Mouse (Mus musculus): ENCODE measurements around the gene Itgb3. TPM values are rescaled to one million over a fixed set of nuclear protein-coding genes. Genes with fewer than 3 reads are reported as not detected.

Itgb3 gene
- polyA plus RNA-seq, 1 experiment from 2014 or later = 4.7 TPM

- Histone ChIP-seq H3K4me3 (no peak overlapping the region), H3K27me3 (ENCODE audit: low read depth, poor library complexity, severe bottlenecking) (peaks cover 31% of the 10 kb centered on the region), H3K36me3 (no peaks in the 10 kb centered on the region), H3K9me3 (replicated peaks) (no peaks in the 10 kb centered on the region), H3K4me1 (peaks cover 10% of the 10 kb centered on the region), H3K27ac (replicated peaks) (no peak overlapping the region)
- 83% methylated on average over 10 of the region's 10 CpGs for WGBS
- DNase-seq (ENCODE audit: low spot score) = no peak
These were observed 5.8 kb downstream of the Itgb3 start for GRCm38 (mm10) chr11:104613551-104613950.

GRCm38 (mm10) chr11:104614130-104614529 lies 6.3 kb downstream of the Itgb3 start:
- 86% methylated on average over 2 of the region's 2 CpGs for WGBS
- no peaks in the 10 kb centered on the region for H3K36me3 ChIP-seq
- H3K4me3 ChIP-seq = no peak overlapping the region
- H3K27me3 ChIP-seq (ENCODE audit: low read depth, poor library complexity, severe bottlenecking) = peaks cover 25% of the 10 kb centered on the region
- H3K27ac ChIP-seq (replicated peaks) = no peak overlapping the region
- no peaks in the 10 kb centered on the region for H3K9me3 ChIP-seq (replicated peaks)
- peaks cover 15% of the 10 kb centered on the region for H3K4me1 ChIP-seq
- DNase-seq (ENCODE audit: low spot score) = no peak

GRCm38 (mm10) chr11:104616182-104616581 lies 8.4 kb downstream of the Itgb3 start:
- no peak for DNase-seq (ENCODE audit: low spot score)
- H3K27me3 ChIP-seq (ENCODE audit: low read depth, poor library complexity, severe bottlenecking) = peaks cover 6% of the 10 kb centered on the region; the same call in 1 of the 2 replicates
- H3K9me3 ChIP-seq (replicated peaks) = no peaks in the 10 kb centered on the region
- no peak overlapping the region for H3K27ac ChIP-seq (replicated peaks)
- 84% methylated on average over 5 of the region's 5 CpGs for WGBS
- no peaks in the 10 kb centered on the region for H3K36me3 ChIP-seq
- peaks cover 33% of the 10 kb centered on the region for H3K4me1 ChIP-seq
- no peak overlapping the region for H3K4me3 ChIP-seq

GRCm38 (mm10) chr11:104618638-104619076 lies 10.9 kb downstream of the Itgb3 start:
- 70% methylated on average over 6 of the region's 6 CpGs for WGBS
- no peaks in the 10 kb centered on the region for H3K9me3 ChIP-seq (replicated peaks)
- peak overlapping the region; percentile 70; the same call in 1 of the 2 replicates for H3K27ac ChIP-seq (replicated peaks)
- no peak for DNase-seq (ENCODE audit: low spot score)
- H3K4me1 ChIP-seq = peaks cover 43% of the 10 kb centered on the region
- H3K27me3 ChIP-seq (ENCODE audit: low read depth, poor library complexity, severe bottlenecking) = no peaks in the 10 kb centered on the region
- no peak overlapping the region for H3K4me3 ChIP-seq
- no peaks in the 10 kb centered on the region for H3K36me3 ChIP-seq

DNA sequence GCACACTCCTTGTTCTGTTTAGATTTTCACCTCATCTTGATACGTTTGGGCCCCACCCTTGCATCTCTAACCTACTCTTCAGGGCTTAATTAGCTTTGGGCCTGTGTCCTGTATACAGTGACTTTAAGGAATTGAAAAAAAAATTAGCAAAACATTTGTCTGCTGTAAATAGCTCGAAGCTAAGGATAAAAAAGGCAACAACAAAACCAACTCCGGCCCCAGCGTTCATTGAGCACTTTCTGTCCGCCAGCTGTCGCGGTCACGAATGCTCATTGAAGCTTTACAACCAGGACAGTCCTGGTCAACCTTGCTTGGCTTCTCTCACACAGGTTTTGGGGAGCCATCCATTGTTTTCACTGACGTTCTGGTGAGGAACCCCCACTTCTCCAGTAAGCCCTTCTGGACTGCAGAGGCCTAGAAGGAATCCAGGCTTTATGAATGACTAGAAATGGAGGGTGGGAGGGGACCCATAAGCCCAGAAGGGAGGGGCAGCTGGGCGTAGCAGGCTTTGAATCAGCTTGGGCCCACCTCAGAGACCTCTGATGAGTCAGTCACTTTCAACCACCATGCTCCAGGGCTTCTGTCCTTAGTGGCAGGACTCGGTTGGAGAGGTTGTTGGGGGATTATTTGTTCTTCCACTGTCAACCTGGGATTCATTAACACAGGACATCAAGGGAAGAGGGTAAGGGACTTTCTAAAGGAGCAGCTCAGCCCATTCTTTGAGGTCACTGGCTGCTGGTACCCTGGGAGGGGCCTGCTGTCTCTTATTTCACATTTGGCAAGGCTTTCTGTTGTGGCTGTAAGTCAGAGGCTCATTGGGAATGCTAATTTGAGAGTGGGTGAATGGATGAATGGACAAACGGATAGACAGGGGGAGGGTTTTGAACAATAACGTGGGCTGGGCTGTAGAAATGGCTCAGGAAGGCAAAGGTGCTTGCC lies 11.6 kb downstream of the Itgb3 start:
- Histone ChIP-seq H3K9me3 (replicated peaks) (no peaks in the 10 kb centered on the region), H3K27ac (replicated peaks) (peak overlapping the region; percentile 70), H3K27me3 (ENCODE audit: low read depth, poor library complexity, severe bottlenecking) (no peaks in the 10 kb centered on the region), H3K36me3 (no peaks in the 10 kb centered on the region), H3K4me1 (peaks cover 43% of the 10 kb centered on the region), H3K4me3 (no peak overlapping the region)
- 50% methylated on average over 13 of the region's 13 CpGs for WGBS
- DNase-seq (ENCODE audit: low spot score) = peak; percentile 46

DNA sequence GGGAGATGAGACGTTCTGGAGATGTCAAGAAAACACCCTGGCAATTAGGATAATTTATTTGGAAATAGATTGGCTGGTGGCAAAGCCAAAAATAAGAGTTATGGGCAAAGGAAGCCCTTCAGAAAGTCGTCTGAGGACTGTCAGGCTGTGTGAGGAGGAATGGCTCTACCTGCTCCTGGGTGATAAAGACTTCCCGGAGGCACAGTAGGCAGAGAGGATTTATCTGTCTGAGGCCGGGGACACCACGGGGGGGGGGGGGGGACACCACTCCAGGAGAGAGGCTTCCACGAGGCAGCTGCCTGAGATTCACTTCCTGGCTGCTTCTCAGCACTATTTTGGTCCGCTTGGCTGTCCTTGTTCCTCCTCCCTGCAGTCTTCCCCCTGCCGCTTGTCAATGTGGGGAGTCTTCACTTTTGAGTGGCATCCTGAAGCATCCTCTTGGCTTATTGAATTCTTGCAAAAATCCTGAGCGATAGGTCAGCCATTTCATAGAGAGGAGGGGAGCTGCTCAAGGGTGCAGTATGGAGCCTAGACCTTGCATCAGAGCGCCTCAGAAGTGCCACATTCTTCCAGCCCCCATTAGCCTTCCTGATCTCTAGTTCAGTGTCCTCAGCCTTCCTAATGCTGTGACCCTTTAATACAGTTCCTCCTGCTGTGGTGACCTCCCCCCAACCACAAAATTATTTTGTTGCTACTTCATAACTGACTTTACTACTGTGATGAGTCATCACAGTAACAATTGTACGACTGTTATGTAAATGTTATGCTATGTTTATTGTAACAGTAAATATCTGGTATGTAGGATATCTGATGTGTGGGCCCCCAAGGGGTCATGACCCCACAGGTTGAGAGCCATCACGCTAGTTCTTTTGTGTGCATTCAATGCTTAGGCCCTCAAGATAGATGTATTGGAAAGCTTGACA lies 14.5 kb downstream of the Itgb3 start:
- no peaks in the 10 kb centered on the region for H3K27me3 ChIP-seq (ENCODE audit: low read depth, poor library complexity, severe bottlenecking)
- no peaks in the 10 kb centered on the region for H3K9me3 ChIP-seq (replicated peaks)
- no peak overlapping the region; the same call in 1 of the 2 replicates for H3K27ac ChIP-seq (replicated peaks)
- H3K4me1 ChIP-seq = peaks cover 59% of the 10 kb centered on the region
- H3K36me3 ChIP-seq = no peaks in the 10 kb centered on the region
- no peak for DNase-seq (ENCODE audit: low spot score)
- 42% methylated on average over 12 of the region's 12 CpGs for WGBS
- H3K4me3 ChIP-seq = no peak overlapping the region

DNA sequence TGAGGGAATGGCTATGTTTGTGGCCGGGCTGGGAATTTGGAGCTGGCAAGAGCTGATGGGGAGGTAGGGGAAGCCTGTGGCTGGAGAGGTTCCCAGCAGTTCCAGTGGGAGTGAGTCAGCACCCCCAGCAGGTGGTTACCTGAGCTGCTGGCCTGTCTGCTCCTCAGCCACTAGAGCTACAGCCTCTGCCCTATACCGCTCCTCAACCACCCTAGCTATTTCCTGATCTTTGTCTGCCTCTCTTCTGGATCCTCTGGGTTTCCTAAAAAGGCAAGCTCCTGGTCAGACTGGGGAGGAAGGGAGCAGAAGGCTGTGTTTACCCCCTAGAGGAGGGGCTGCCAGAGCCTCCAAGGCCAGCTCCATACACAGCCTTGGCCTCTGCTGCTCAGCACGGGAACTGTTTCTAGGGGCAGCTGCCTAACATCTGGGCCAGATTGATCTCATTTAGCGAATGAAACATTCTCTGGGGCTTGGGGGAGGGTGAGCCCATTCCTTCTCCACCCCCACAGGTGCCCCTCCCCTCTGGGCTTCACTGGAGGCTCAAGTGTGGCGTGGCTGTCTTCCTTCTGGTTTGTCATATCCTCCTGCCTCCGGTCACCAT lies 17.1 kb downstream of the Itgb3 start:
- no peaks in the 10 kb centered on the region for H3K9me3 ChIP-seq (replicated peaks)
- no peaks in the 10 kb centered on the region for H3K36me3 ChIP-seq
- whole genome bisulfite sequencing = 56% methylated on average over 6 of the region's 6 CpGs
- no peaks in the 10 kb centered on the region for H3K27me3 ChIP-seq (ENCODE audit: low read depth, poor library complexity, severe bottlenecking)
- H3K4me1 ChIP-seq = peaks cover 44% of the 10 kb centered on the region
- peak; percentile 36 for DNase-seq (ENCODE audit: low spot score)
- no peak overlapping the region for H3K4me3 ChIP-seq
- peak overlapping the region; percentile 65 for H3K27ac ChIP-seq (replicated peaks)

GRCm38 (mm10) chr11:104625453-104626402 lies 17.9 kb downstream of the Itgb3 start:
- H3K27ac ChIP-seq (replicated peaks) = peak overlapping the region; percentile 65
- WGBS = 40% methylated on average over 12 of the region's 12 CpGs
- no peaks in the 10 kb centered on the region for H3K27me3 ChIP-seq (ENCODE audit: low read depth, poor library complexity, severe bottlenecking)
- no peaks in the 10 kb centered on the region for H3K9me3 ChIP-seq (replicated peaks)
- H3K36me3 ChIP-seq = no peaks in the 10 kb centered on the region
- no peak overlapping the region for H3K4me3 ChIP-seq
- DNase-seq (ENCODE audit: low spot score) = peak; percentile 51
- peaks cover 36% of the 10 kb centered on the region for H3K4me1 ChIP-seq

GRCm38 (mm10) chr11:104626635-104627034 lies 18.8 kb downstream of the Itgb3 start:
- no peak overlapping the region for H3K4me3 ChIP-seq
- H3K27me3 ChIP-seq (ENCODE audit: low read depth, poor library complexity, severe bottlenecking) = no peaks in the 10 kb centered on the region
- H3K9me3 ChIP-seq (replicated peaks) = no peaks in the 10 kb centered on the region
- no peak overlapping the region for H3K27ac ChIP-seq (replicated peaks)
- peaks cover 38% of the 10 kb centered on the region for H3K4me1 ChIP-seq
- no peaks in the 10 kb centered on the region for H3K36me3 ChIP-seq
- DNase-seq (ENCODE audit: low spot score) = no peak

DNA sequence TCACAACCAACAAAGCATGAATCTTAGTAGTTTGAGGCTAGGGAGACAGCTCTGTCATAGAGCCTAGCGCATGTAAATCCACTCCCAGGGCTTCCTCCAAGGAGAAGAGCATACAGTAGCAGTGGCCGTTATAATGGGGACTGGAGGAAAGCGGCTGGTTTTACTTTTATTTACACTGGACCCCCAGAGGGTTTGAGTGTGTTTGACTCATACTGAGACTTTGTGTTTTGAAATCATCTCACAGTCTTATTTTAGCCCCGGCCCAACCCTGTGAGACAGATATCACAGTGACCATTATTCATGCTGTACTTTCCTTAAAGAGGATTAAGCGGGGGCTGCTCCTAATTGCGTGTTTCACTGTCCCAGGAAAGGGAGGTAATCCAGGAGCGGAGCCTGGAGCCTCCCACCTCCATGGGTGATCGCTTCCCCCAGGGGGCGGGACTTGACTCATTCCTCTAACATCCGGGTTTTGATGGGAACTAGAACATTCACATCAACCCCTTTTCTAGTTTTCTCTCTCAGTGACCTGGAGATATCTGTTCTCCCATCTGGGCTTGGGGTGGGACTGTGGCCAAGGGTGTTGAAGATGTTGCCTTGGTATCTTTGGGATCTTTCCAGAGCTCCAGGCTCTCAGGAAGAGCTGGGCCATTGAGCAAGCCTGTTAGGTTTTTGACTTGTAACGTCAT lies 20.0 kb downstream of the Itgb3 start:
- no peak for DNase-seq (ENCODE audit: low spot score)
- H3K4me3 ChIP-seq = no peak overlapping the region
- no peaks in the 10 kb centered on the region for H3K9me3 ChIP-seq (replicated peaks)
- no peaks in the 10 kb centered on the region for H3K27me3 ChIP-seq (ENCODE audit: low read depth, poor library complexity, severe bottlenecking)
- WGBS = 58% methylated on average over 11 of the region's 11 CpGs
- no peaks in the 10 kb centered on the region for H3K36me3 ChIP-seq
- no peak overlapping the region for H3K27ac ChIP-seq (replicated peaks)
- peaks cover 38% of the 10 kb centered on the region for H3K4me1 ChIP-seq

GRCm38 (mm10) chr11:104628566-104628965 lies 20.8 kb downstream of the Itgb3 start:
- Histone ChIP-seq H3K36me3 (no peaks in the 10 kb centered on the region), H3K4me1 (peaks cover 36% of the 10 kb centered on the region), H3K27ac (replicated peaks) (no peak overlapping the region), H3K27me3 (ENCODE audit: low read depth, poor library complexity, severe bottlenecking) (no peaks in the 10 kb centered on the region), H3K4me3 (no peak overlapping the region), H3K9me3 (replicated peaks) (no peaks in the 10 kb centered on the region)
- DNase-seq (ENCODE audit: low spot score) = no peak
- 86% methylated on average over 5 of the region's 5 CpGs for WGBS

All from midbrain, embryonic 10.5 days (tissue).